8 mouse cellular contexts compared by ENCODE assay signal in the genomic region with DNA sequence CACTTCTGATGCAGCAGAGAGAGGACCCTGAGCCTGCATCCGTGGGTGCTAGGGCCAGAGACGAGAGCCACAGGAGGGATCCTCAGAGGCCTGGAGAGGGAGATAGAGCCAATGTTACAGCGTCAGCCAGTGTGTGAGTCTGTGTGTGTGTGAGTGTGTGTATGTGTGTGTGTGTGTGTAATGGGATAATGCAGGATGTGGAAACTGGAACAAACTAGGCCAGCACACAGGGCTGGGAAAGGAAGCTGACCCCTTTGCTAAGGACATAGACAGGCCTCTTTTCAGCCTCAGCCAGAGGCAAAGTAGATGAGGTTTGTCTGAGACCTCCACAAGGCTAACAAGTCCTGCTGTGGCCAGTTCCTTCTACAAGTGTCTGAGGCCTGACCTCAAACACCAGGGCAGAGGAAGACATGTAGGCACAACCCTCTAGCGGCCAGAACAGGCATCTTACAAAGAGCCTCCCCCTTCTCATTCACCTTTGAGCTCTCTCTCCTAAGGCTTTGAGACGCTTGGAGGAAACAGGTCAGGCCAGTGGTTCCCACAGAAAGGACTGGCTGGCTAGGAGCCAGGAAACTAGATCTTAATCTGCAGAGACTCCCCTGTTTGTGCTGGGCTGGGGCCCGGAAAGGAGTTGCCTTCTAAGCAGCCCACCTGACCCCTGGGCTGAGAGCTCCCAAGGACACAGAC. TPM values are rescaled to one million over a fixed set of nuclear protein-coding genes. Genes with fewer than 3 reads are reported as not detected.
A peak's percentile ranks its signal among the peaks of the same experiment; 100 is the strongest.
DNase-seq lines count a peak whose midpoint lies in the region; ATAC-seq and TF ChIP-seq lines count a peak whose summit lies in the region.

No protein-coding gene starts in this region.

- H3K27ac ChIP-seq in liver, embryonic 11.5 days (ENCODE audit: low read depth, low read length) = no peak overlapping the region
- H3K27ac ChIP-seq in embryonic facial prominence, embryonic 11.5 days (replicated peaks; ENCODE audit: low read depth, low read length) = no peak overlapping the region; the same call in 1 of the 2 replicates
- no peak overlapping the region for H3K27ac ChIP-seq in limb, embryonic 14.5 days (replicated peaks; ENCODE audit: low read depth, low read length)

- no peak overlapping the region for H3K9ac ChIP-seq in liver, embryonic 11.5 days (ENCODE audit: low read depth, low read length)
- no peak overlapping the region for H3K9ac ChIP-seq in embryonic facial prominence, embryonic 11.5 days (replicated peaks; ENCODE audit: low read length)
- H3K9ac ChIP-seq in limb, embryonic 14.5 days (ENCODE audit: low read depth, low read length, severe bottlenecking) = no peak overlapping the region

- DNase-seq in liver = peak; percentile 30
- DNase-seq in liver, embryonic 11.5 days (ENCODE audit: low spot score) = no peak
- peak; percentile 66 for DNase-seq in embryonic facial prominence, embryonic 11.5 days (ENCODE audit: low spot score)
- DNase-seq in heart, postnatal 4 days = peak; percentile 46
- DNase-seq in limb, embryonic 14.5 days (ENCODE audit: low spot score) = peak; percentile 38
- DNase-seq in ovary, postnatal 10 days (ENCODE audit: low spot score) = peak; percentile 46
- DNase-seq in left cerebral cortex, adult 11 months (ENCODE audit: low spot score) = no peak

- no peaks in the 10 kb centered on the region for H3K27me3 ChIP-seq in liver, embryonic 11.5 days (replicated peaks; ENCODE audit: control insufficient read depth, insufficient read depth, low read length)
- no peaks in the 10 kb centered on the region for H3K27me3 ChIP-seq in embryonic facial prominence, embryonic 11.5 days (ENCODE audit: control insufficient read depth, insufficient read depth, low read length)
- H3K27me3 ChIP-seq in limb, embryonic 14.5 days (ENCODE audit: control insufficient read depth, insufficient read depth, low read length) = no peaks in the 10 kb centered on the region

- no peak overlapping the region for H3K4me3 ChIP-seq in liver, embryonic 11.5 days (ENCODE audit: low read depth, low read length)
- H3K4me3 ChIP-seq in embryonic facial prominence, embryonic 11.5 days (ENCODE audit: low read depth, low read length) = no peak overlapping the region
- H3K4me3 ChIP-seq in limb, embryonic 14.5 days (replicated peaks; ENCODE audit: low read length) = no peak overlapping the region

- no peaks in the 10 kb centered on the region for H3K36me3 ChIP-seq in liver, embryonic 11.5 days (ENCODE audit: control insufficient read depth, insufficient read depth, low read length)
- H3K36me3 ChIP-seq in embryonic facial prominence, embryonic 11.5 days (replicated peaks; ENCODE audit: control insufficient read depth, insufficient read depth, low read depth, low read length) = no peaks in the 10 kb centered on the region
- H3K36me3 ChIP-seq in limb, embryonic 14.5 days (ENCODE audit: control insufficient read depth, insufficient read depth, low read length) = no peaks in the 10 kb centered on the region

- ATAC-seq in liver, embryonic 11.5 days (replicated peaks; ENCODE audit: low FRiP score) = no peak; the same call in 1 of the 2 replicates
- peak; percentile 46 for ATAC-seq in embryonic facial prominence, embryonic 11.5 days (replicated peaks; ENCODE audit: insufficient number of reproducible peaks, low FRiP score, low TSS enrichment, low read depth)
- ATAC-seq in limb, embryonic 14.5 days (ENCODE audit: low FRiP score, low read depth) = no peak
- no peak for ATAC-seq in monocyte, adult 5-6 weeks (replicated peaks; ENCODE audit: insufficient number of reproducible peaks, low FRiP score, low TSS enrichment, poor library complexity, severe bottlenecking)

- TF ChIP-seq POLR2A in limb, embryonic 14.5 days (IDR thresholded peaks at IDR 0.05; ENCODE audit: borderline replicate concordance, extremely low read depth, insufficient read depth, insufficient read length) = no peak

- no peak overlapping the region for H3K4me2 ChIP-seq in liver, embryonic 11.5 days
- no peak overlapping the region for H3K4me2 ChIP-seq in embryonic facial prominence, embryonic 11.5 days (ENCODE audit: low read depth, low read length)
- H3K4me2 ChIP-seq in limb, embryonic 14.5 days (replicated peaks; ENCODE audit: low read depth, low read length, severe bottlenecking) = no peak overlapping the region

- peaks cover 10% of the 10 kb centered on the region for H3K4me1 ChIP-seq in liver, embryonic 11.5 days (replicated peaks; ENCODE audit: control insufficient read depth, insufficient read depth, low read length)
- peaks cover 2% of the 10 kb centered on the region; the same call in 1 of the 2 replicates for H3K4me1 ChIP-seq in embryonic facial prominence, embryonic 11.5 days (ENCODE audit: control insufficient read depth, insufficient read depth, low read length)
- peaks cover 10% of the 10 kb centered on the region for H3K4me1 ChIP-seq in limb, embryonic 14.5 days (ENCODE audit: control insufficient read depth, insufficient read depth, low read length)

- no peaks in the 10 kb centered on the region for H3K9me3 ChIP-seq in liver, embryonic 11.5 days (ENCODE audit: control insufficient read depth, low read length)
- H3K9me3 ChIP-seq in embryonic facial prominence, embryonic 11.5 days (replicated peaks; ENCODE audit: control insufficient read depth, low read length) = no peaks in the 10 kb centered on the region
- H3K9me3 ChIP-seq in limb, embryonic 14.5 days (ENCODE audit: control insufficient read depth, low read length) = no peaks in the 10 kb centered on the region

- 39% methylated on average over 6 of the region's 6 CpGs for WGBS in liver, embryonic 11.5 days
- WGBS in embryonic facial prominence, embryonic 11.5 days = 34% methylated on average over 6 of the region's 6 CpGs
- 35% methylated on average over 6 of the region's 6 CpGs for WGBS in limb, embryonic 14.5 days

RNA-seq across cellular contexts. Expression of a gene that starts 35.1 kb away (rescaled TPM):
- 1.5 and 2.1 TPM in 2 replicates for polyA plus RNA-seq in liver, embryonic 11.5 days (2014; fragmentation: Nextera tagmentation; extraction: Ambion mirVana)
- 3.8 and 4.1 TPM in 2 replicates for polyA plus RNA-seq in embryonic facial prominence, embryonic 11.5 days (2014; fragmentation: Nextera tagmentation; extraction: Ambion mirVana)
- total RNA-seq in heart, postnatal 4 days (2021) = 1 to 10 TPM; 1.4 to 1.7 TPM
- 8.1 and 9.0 TPM in 2 replicates for polyA plus RNA-seq in limb, embryonic 14.5 days (2012; rRNA removed)
- 2.9 and 3.9 TPM in 2 replicates for polyA plus RNA-seq in limb, embryonic 14.5 days (2014; fragmentation: Nextera tagmentation; extraction: Ambion mirVana)
- 0.19 TPM in 1 of 3 replicates, not detected in the others for total RNA-seq in monocyte, adult 5-6 weeks (2017)

Comparison
In these comparisons a context has a peak if more than half of its experiments do, and no peak if none do; other contexts are left out.
1. DNase-seq: peak in liver (single experiment), embryonic facial prominence, embryonic 11.5 days (single experiment), heart, postnatal 4 days (single experiment), limb, embryonic 14.5 days (single experiment) and ovary, postnatal 10 days (single experiment); none in liver, embryonic 11.5 days (single experiment) and left cerebral cortex, adult 11 months (single experiment).